Mouse (Mus musculus) urinary bladder, postnatal 4 days (tissue): ENCODE results near the gene Col23a1.
"Not testable (repeated sequence)": the region's sequence is repeated elsewhere in the genome, so short reads cannot be mapped to it uniquely, and the experiment has no call there.

Experiments
- DNase-seq, 2 experiments: peaks; one replicate each; pipeline ENCODE4 v3.0.0; 2021 to 2022; ENCODE audit warnings: low spot score in 2 of 2

Col23a1 gene

GRCm38 (mm10) chr11:51587059-51587458 is 297.3 kb downstream of the Col23a1 start:
- DNase-seq = no peak

GRCm38 (mm10) chr11:51588833-51589232 is 299.1 kb downstream of the Col23a1 start:
- no peak for DNase-seq

GRCm38 (mm10) chr11:51590002-51590401 is 300.3 kb downstream of the Col23a1 start:
- DNase-seq = no peak

DNA sequence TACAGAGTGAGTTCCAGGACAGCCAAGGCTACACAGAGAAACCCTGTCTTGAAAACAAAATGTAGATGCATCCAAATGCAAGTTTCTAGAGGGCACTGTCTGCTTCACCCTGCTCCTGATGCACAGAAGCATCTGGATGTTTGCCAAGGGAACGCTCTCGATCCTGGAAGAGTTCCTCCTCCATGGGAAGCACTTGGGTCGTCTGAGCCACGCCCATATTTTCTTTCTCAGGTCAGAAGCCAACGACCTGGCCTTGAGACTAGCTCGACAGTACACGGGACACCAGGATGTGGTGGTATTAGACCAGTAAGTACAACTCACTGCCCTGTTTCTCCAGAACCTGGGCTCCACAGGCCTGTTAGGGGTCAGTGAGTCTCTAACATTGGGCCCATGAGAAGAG is 301.4 kb downstream of the Col23a1 start:
- no peak for DNase-seq

GRCm38 (mm10) chr11:51591915-51592314 is 302.2 kb downstream of the Col23a1 start:
- no peak for DNase-seq

DNA sequence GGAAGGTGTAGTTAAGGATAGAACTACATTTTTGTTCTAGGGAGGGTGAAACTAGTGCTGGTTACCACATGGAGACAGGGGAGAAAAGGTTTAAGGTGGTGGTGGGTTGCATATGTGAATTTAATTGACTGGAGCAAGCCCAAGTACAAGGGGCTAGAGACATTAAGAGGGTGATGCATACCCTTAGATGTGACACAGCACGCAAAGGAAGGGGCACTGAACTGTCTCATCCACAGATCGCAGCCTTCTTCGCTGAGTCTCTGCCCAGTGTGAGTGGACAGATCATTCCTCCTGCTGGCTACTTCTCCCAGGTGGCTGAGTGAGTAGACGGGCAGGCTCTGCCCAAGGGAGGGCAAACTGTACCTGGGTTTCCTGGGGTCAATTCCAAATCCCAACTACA is 303.6 kb downstream of the Col23a1 start:
- DNase-seq = no peak

- DNase-seq = no peak
Observed at GRCm38 (mm10) chr11:51593849-51594248, 304.1 kb downstream of the Col23a1 start.

GRCm38 (mm10) chr11:51594715-51595350 is 305.1 kb downstream of the Col23a1 start:
- DNase-seq = no peak

DNA sequence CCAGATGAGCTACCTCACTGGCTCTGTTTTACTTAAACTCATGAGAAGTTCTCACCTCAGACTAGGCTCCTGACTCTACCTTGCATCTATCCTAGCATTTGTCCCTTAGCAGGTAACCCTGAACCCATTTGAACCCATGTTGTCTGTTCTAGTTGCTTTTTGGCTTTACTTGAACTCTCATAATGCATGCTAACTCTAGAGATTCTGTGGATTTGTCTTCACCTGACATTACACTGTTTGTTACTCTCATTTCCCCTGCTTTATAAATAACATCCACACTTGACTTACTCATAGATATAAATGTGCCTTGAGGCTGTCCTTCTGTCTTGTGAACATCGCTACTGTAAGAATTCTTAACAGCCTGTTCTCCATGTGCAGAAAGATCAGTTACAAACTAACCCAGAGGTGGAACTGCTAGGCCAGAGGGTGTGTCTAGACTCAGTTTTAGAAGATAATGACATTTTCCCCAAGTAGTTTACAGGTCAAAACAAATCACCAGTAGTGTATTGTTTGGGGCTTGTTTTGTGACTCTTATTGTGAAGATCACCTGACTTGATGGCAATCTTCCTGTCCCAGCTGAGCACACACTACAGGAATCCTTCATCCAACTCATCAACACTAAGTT is 305.9 kb downstream of the Col23a1 start:
- DNase-seq = no peak

DNA sequence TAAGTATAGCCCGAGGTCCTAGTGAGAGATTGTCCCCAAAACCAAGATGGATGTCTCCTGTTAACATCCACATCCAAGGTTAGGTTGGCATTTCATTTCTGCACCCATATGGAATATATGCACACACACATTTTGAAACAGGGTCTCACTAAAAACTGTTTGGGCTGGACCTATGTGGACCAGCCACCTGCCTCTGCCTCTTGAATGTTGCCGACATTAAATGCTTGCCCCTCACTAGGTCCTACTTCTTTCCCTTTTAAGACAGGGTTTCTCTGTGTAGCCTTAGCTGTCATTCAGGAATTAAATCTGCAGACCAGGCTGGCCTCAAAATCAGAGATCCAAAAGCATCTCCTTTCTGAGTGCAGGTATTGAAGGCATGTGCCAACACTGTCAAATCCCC is 307.8 kb downstream of the Col23a1 start:
- no peak for DNase-seq

- DNase-seq = no peak
Observed at GRCm38 (mm10) chr11:51602253-51602652, 312.5 kb downstream of the Col23a1 start.

GRCm38 (mm10) chr11:51605602-51606446 is 316.1 kb downstream of the Col23a1 start:
- peak; percentile 85 to 88 for DNase-seq

DNA sequence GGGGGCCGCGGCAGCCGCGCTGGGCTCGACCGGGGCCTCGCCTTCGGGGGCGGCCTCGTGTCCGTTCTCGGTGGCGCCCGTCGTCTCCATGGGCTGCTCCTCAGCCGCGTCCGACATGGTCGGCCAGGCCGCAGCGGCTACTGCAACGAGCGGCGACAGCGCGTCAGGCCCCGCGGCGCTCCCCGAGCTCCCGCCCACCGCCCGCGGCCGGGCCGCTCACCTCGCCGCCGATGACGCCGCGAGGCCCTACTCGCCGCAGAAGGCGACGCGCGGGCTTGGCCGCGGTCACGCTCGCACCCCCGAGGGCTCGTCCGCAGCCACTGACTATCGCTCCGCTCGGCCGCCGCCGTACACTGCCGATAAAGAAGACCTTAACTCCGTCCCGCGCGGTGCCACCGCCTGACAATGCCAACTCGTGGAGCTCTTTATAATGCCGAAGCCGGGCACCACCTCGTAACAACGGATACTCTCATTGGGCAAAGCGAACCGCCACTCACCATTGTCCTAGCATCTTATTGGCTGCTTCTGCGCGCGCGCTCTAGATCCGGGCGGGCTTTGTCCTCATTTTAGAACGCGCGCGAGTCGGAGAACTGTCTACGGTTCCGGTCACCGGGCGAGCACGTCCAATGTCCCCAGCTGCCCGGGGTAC is 316.9 kb downstream of the Col23a1 start, which contains the start of gene Hnrnpab:
Gene Hnrnpab (minus strand): TSS at position 401 of the 649 bp plus-strand sequence.
- peak; percentile 95 to 96 for DNase-seq

DNA sequence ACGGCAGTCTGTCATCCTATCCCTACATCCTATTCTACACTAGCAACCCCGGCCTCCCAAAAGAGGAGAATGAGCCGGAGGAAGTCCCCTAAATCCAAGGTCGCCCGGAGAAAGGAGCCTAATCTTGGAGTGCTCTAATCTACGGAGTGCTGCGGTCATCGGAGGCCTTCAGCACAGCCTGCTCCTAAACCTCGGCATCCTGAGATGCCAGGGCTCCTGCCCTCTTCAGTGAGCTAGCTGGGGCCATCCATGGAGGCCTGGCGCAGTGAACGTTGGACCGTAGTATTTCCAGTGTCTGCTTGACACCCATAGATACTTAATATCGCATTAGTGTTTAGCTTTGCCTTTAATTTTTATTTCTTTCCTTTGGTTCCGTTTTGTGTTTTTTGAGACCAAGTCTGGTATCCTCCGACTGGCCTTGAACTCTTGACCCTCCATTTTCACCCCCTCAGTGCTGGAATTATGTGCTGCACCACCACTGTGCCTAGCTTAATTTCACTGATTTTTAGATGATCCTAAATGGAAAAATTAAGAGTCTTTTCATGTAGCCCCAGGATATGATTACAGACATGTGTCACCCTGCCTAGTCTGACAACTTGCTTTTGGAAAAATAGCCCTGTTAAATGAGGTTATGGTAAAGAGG is 317.5 kb downstream of the Col23a1 start:
- no peak for DNase-seq

- DNase-seq = no peak
Observed at GRCm38 (mm10) chr11:51609266-51609909, 319.7 kb downstream of the Col23a1 start.

GRCm38 (mm10) chr11:51609940-51610339 is 320.2 kb downstream of the Col23a1 start:
- not testable (repeated sequence) for DNase-seq

- DNase-seq = no peak
Observed at GRCm38 (mm10) chr11:51614256-51614655, 324.5 kb downstream of the Col23a1 start.

DNA sequence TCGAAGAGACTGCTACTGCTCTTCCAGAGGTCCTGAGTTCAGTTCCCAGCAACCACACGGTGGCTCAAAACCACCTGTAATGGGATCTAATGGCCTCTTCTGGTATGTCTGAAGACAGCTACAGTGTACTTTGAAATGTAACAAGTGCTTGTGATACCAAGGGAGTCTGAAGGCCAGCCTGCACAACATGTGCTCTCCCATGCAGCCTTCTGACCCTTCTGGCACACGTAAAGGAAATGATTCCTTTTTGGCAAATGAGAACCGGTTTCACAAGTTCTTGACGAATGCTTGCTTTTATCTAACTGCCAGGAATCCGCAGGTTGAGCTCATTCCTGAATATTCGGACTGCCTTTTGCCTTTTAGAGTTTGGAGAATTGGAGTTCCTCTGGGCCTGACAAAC is 325.4 kb downstream of the Col23a1 start:
- DNase-seq = no peak

DNA sequence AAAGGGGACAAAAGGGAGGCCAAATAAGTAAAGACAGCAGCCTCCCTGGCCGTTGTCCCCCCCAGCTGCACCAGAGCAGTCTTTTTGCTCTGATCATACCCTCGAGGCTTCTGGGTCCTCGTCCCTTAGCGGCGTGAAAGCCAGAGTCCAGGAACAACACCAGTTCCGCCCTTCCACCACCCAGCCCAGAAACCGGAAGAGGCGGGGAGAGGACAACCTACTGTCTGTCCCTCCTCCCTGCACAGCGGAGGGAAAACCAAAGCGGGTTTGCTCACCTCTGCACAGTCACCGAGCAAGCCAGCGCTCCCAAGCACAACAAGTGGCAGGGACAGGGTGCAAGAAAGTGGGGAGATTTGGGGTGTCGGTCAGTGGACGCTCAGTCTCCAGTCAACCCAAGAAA is 325.9 kb downstream of the Col23a1 start:
- DNase-seq = peak; percentile 67 to 78

- not testable (repeated sequence) for DNase-seq
Observed at GRCm38 (mm10) chr11:51616113-51616512, 326.4 kb downstream of the Col23a1 start.

- no peak for DNase-seq
Observed at GRCm38 (mm10) chr11:51617693-51618092, 328.0 kb downstream of the Col23a1 start.
